Mouse (Mus musculus): ENCODE results near the gene Dlg2.

GRCm38 (mm10) chr7:92373863-92374357, 1897.4 kb downstream of the Dlg2 start:
- no peak for TF ChIP-seq CTCF (IDR thresholded peaks at IDR 0.05; ENCODE audit: low read depth, low read length)
- TF ChIP-seq GATA2 (IDR thresholded peaks at IDR 0.05; ENCODE audit: borderline replicate concordance, low read depth, low read length) = no peak
- TF ChIP-seq GATA1 (IDR thresholded peaks at IDR 0.05; ENCODE audit: borderline replicate concordance, low read length) = no peak
- no peak for TF ChIP-seq TAL1 (conservative IDR thresholded peaks at IDR 0.05; ENCODE audit: low read depth, low read length)
- no peak for TF ChIP-seq POLR2AphosphoS5 (IDR thresholded peaks at IDR 0.05; ENCODE audit: insufficient replicate concordance, low read depth, low read length)

Measured in G1E (cell line).